Mouse (Mus musculus): ENCODE measurements around the gene Tgfa. TPM values are rescaled to one million over a fixed set of nuclear protein-coding genes. Genes with fewer than 3 reads are reported as not detected.

Gene Tgfa
- total RNA-seq, 2 experiments from 2014 or later = 0.13 to 0.22 TPM

GRCm38 (mm10) chr6:86220171-86220570, 25.1 kb downstream of the Tgfa start:
- intact Hi-C loops (cut with DNase I) = no loop called here
- DNase-seq = no peak

GRCm38 (mm10) chr6:86222381-86222780, 27.4 kb downstream of the Tgfa start:
- intact Hi-C loops (cut with DNase I) = no loop called here
- no peak for DNase-seq

DNA sequence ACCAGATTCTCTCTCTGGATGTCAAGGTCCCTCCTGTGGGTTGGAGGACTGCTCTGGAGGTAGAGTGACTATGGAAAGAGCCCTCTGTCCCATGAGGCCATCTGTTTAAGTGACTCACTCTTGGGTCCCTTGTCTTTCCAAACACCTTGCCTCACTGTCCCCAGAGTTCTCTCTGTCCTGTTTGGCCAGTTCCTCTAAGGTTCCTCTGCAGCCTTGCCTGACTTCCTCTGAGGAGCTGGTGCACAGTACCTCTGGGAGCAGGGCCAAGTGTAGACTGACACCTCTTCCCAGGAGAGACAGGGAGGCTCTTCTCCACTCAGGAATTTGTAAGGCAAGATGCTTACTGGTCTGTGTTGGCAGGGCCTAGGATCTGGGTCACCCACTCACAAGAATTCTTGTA, 30.6 kb downstream of the Tgfa start:
- intact Hi-C loops (cut with DNase I) = no loop called here

DNA sequence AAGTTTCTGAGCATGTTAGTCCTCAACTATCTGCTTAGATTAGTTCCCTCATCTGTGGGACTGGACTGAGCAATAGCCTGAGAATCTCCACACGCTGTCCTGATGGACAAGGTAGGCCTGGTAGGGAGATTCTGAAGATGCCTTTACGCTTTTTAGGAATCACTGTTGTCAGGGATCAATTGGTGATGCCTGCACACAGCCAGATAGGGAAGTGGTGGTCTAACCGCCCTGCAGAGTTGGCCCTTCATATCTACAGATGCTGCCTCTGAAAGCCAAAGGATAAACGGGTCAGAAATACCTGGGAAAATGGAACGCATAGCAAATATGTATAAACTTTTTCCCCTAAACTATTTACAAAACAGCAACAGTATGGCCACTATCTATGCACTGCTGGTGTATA, 37.3 kb downstream of the Tgfa start:
- no peak for DNase-seq
- intact Hi-C loops (cut with DNase I) = no loop called here

More for the DNA sequence above, 30.6 kb downstream of the Tgfa start:
- DNase-seq = no peak

DNA sequence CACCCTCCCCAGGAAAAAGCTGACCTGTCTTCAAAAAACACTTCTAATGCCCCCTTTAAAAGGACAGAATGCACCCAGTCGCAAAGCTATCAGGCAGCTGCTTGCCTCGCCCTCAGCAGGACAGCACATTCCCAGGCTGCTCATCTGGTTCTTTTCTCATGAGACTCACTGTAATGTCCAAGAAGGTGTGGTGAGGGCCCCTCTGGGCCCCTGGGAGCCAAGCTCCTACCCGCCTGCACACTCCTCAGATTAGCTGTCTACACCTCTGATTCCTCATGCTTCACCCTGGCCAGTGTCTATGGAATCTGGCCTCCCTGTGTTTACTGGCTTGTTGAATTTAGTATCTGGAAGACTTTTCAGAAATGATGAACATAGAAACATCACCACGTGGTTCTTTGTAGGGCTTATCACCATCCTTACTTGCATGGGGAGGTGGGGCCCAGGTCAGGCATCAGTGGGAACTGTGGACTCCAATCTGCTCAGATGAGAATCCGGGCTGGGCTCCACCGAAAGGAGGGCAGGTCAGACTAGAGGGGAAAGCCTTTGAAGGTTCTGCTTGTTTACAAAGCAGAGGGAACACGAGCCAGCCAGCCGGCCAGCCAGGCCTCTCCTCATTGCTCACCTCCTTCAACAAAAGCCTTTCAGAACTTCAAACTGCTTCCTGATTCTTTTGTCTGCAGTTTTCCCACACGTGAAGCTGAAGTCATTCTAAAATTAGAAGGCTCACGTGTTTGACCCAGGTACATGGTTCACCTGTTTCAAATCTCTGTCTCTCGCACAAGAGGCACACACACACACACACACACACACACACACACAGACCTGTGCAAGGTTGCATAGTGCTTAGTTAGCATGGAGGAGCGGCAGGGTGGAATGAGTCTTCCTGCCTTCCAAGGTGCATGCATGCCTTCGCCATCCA, 38.7 kb downstream of the Tgfa start:
- no peak for DNase-seq
- intact Hi-C loops (cut with DNase I) = no loop called here

DNA sequence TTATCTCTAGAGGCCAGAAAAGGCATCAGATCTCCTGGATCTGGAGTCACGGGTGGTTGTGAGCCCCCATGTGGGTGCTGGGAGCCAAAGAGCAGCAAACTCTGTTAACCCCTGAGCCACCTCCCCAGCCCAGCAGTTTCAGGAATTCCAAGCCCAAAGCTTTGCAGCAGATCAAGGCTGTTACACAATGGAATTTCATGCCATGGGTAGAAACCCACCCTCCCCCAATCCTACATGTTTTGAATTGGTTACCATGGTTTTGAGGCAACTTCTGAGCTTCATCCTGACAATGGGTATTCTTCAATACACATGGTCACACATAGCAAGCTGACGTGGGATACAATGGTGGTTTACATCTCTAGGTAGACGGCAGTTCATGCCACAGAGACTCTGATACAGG, 49.8 kb downstream of the Tgfa start:
- DNase-seq = no peak

GRCm38 (mm10) chr6:86245965-86246364, 50.9 kb downstream of the Tgfa start:
- intact Hi-C loops (cut with DNase I) = no loop called here
- DNase-seq = no peak

More for the DNA sequence above, 49.8 kb downstream of the Tgfa start:
- intact Hi-C loops (cut with DNase I) = no loop called here

DNA sequence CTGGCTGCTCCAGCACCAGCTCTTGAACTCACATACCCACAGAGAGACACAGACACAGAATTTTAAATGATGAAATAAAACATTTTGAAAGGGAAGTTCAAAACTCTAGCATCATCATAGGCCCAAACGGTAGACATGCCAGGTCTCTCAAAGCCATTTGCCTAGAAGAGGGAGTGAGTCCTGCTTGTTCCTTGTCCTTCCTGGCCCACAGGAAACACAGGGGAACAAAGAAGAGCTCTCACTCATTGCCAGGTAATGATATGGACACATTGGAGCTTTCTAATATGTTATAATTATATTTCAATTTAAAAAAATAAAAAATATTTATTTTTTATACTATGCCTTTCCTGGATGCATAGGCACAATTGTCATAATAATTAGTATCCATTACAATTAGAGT, 53.5 kb downstream of the Tgfa start:
- intact Hi-C loops (cut with DNase I) = no loop called here
- DNase-seq = no peak

DNA sequence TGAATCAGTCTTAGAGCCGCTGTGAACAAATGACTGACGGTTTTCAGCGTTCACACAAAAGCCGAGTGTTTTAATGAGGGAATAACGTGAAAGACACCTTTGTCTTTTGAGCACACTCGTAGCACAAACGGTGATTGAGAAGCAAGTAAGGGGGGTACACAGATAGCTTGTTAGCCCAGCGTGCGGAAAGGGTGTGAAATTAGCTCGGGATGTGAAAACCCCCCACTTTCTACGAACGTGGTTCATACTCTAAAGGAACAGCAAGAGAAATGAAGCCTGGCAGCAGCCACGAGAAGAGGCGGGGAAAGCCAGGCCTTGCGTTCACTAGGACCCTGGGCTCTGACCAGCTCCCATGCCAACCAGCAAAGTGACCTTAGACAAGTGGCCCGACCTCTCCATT, 54.0 kb downstream of the Tgfa start:
- DNase-seq = no peak
- intact Hi-C loops (cut with DNase I) = no loop called here

GRCm38 (mm10) chr6:86250236-86250635, 55.2 kb downstream of the Tgfa start:
- no peak for DNase-seq
- intact Hi-C loops (cut with DNase I) = no loop called here

DNA sequence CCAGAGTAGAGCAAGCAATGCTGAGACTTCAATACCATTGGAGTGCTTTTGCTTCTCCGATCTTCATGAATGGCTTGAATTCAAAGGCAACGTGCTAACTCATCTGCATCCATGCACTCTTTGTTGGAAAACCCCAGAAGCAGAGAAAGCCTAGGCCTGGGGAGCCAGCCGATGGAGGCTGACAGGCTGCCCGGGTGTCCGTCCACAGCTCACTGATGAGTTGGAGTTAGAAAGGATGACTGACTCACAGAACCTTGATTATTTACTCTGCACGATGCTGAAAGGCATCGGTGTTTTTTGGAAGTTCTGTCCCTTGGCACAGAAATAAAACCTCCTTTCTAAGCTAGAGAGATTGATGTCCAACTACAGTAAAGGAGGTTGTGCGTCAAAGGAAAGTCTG, 55.8 kb downstream of the Tgfa start:
- intact Hi-C loops (cut with DNase I) = no loop called here
- no peak for DNase-seq

GRCm38 (mm10) chr6:86252176-86253125, 57.4 kb downstream of the Tgfa start:
- intact Hi-C loops (cut with DNase I) = no loop called here

DNA sequence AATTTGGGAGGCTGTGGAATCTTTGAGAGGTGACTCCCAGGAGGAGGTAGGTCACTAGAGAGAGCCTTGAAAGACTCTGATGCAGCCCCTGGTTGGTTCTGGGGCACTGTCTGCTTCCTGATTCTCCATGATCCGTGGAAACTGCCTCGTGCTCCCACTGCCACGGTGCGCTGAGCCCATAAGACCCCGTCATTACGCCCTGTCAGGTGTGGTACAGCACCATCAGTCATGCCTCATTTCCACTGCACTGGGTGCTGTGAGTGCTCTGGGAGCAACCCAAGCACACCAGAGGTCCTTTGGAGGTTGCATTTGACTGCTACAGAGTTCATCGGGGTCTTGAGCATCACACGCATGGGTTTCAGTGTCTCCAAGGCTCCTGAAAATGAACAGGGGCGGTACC, 60.9 kb downstream of the Tgfa start:
- DNase-seq = no peak
- intact Hi-C loops (cut with DNase I) = no loop called here

More at GRCm38 (mm10) chr6:86252176-86253125, 57.4 kb downstream of the Tgfa start:
- no peak for DNase-seq

GRCm38 (mm10) chr6:86259242-86259641, 64.2 kb downstream of the Tgfa start:
- intact Hi-C loops (cut with DNase I) = no loop called here
- no peak for DNase-seq

DNA sequence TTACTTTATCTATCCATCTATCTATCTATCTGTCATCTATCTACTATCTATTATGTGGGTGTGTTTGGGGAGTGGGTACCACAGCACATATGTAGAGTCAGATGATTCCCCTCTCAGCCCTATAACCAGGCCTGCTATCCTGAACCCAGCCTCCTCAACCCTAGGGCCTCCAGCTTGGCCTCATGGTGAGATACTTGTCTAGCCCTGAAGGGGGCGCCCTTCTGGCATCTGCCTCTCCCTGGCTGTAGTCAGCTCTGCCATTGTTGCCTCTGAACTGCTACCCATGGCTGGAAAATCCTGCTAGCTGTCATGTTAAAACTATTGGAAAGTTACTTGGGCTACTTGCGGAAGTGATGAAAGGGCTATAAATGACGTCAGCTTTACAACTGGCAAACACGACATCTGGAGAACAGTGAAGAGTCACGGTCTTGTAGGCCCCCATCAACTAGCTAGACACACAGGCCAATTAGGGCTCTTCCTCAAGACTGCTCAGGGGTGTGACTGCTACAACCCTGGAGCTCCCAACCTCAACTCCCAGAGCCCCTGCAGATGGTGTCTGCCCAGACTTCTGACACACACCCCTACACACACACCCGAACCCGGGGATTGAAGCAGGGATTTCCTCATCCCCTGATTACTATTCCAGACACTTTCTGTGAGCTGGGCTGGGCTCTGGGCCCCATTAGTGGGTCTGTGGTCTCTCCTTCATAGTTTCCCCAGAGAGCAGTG, 65.5 kb downstream of the Tgfa start:
- intact Hi-C loops (cut with DNase I) = no loop called here
- DNase-seq = no peak

GRCm38 (mm10) chr6:86266786-86267185, 71.8 kb downstream of the Tgfa start:
- no peak for DNase-seq
- intact Hi-C loops (cut with DNase I) = no loop called here

DNA sequence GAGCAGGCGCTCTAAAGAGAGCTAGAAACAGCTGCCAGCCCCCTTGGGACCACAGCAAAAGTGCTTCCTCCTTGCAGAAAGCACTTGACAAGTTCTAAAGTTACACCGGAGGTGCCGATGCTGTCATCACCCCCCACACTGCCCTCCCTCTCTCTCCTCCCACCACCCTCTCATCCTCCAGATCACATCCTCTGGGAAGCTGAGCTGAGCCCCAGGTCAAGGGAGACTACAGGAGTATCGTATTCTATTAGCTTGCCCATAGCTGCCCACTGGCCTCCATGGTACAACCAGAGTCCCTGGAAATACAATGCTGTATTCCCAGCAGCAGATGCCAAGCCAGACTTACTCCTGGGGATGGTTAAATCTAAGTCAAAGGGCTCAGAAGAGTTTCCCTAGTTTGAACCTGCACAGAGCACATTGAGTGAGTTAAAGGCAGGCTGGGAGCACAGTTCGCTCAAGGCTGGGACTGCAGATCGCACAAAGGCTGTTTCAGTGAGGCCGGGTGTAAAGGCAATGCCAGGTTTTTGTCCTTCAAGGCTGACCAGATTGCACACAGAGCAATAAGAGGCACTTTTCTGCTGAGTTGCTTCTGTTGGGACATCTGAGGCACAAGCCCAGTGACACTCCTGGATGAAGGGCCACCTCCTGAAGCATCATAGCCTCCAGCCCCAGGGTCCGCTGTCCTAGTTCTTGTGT, 75.5 kb downstream of the Tgfa start:
- intact Hi-C loops (cut with DNase I) = no loop called here
- DNase-seq = no peak

DNA sequence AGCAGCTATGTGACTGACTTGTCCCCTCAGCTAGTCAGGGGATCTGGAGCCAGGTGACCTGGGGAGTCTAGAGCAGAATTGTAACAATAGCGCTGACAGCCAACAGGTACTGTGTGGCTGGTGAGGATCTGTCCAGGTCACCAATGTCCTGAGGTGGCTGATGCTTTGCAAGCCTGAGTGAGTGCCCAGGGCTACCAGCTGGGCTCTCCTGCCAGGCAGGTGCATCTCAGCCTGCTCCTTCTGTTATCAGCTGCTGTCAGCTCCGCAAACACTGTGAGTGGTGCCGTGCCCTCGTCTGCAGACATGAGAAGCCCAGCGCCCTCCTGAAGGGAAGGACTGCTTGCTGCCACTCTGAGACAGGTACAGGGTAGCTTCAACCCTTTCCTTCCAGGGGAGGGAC, 76.1 kb downstream of the Tgfa start:
- no peak for DNase-seq
- intact Hi-C loops (cut with DNase I) = no loop called here

DNA sequence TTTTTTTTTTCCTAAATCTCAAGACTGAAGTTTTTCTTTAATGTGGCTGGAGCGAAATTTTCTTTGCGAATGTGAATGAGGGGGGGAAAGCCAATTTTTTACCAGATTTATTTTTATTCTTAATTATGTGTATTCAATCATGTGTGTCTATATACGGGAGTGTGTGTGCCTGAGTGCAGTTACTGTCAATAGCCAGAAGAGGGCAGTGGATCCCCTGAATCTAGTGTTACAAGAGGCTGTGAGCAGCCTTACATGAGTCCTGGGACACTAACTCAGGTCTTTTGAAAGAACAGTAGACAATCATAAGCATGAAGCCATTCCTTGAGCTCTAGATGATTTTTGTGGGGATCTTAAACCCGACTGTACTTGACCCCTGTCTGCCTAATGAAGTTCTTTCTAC, 80.7 kb downstream of the Tgfa start:
- intact Hi-C loops (cut with DNase I) = no loop called here
- DNase-seq = no peak

DNA sequence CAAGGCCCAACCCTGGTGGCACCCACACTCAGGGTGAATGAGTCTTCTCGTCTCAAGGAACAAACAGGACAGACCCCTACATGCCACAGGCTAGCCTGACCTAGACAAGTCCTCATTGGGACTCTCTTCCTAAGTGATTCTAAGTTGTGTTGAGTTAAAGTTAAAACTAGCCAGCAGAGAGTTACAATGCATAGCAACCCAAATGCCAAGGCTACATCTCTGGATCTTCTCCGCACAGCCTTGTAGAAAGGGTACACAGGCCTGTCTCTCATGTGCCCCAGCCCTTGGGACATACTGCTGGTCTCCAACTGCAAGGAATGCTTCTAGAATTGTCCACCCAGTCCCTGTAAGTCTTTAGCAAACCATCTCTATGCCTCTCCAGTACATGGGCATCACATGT, 81.8 kb downstream of the Tgfa start:
- intact Hi-C loops (cut with DNase I) = no loop called here
- no peak for DNase-seq

Measured in gastrocnemius, postnatal 36 days (tissue).